Mouse (Mus musculus) liver, adult 2 months (tissue): ENCODE measurements at regions not wholly inside any gene's neighbourhood (a gene's known extent, or its start where the extent isn't known, plus 50 kb on each side); places are given as distances from the start of the nearest gene placed in this dataset.
"Not testable (repeated sequence)": the region's sequence is repeated elsewhere in the genome, so short reads cannot be mapped to it uniquely, and the experiment has no call there.

Experiments used
- DNase-seq: peaks from one replicate; pipeline ENCODE4 v3.0.0-alpha.2; 2011; ENCODE audit warnings: low read depth, low spot score; ENCODE audit errors: extremely low read depth
- H3K27ac ChIP-seq: fragments of 200-500 bp; replicated peaks from 2 replicates; pipeline ENCODE4 v1.5.1; 2012; ENCODE audit warnings: low read depth, mild to moderate bottlenecking, control low read depth, inconsistent platforms, low read length; ENCODE audit not compliant: insufficient read depth
- H3K27me3 ChIP-seq: fragments of 200-500 bp; 2 replicates; pipeline ENCODE4 v1.6.1; 2012; ENCODE audit warnings: mild to moderate bottlenecking, moderate library complexity, low read length, inconsistent platforms; ENCODE audit not compliant: control insufficient read depth, insufficient read depth
- H3K36me3 ChIP-seq: fragments of 200-500 bp; 2 replicates; pipeline ENCODE4 v1.6.1; 2012; ENCODE audit warnings: low read length, inconsistent platforms; ENCODE audit not compliant: control insufficient read depth, insufficient read depth
- H3K4me1 ChIP-seq: fragments of 200-500 bp; 2 replicates; pipeline ENCODE4 v1.6.1; 2011; ENCODE audit warnings: low read length; ENCODE audit not compliant: control insufficient read depth, insufficient read depth
- H3K4me3 ChIP-seq: fragments of 200-500 bp; 2 replicates; pipeline ENCODE4 v1.5.1; 2011; ENCODE audit warnings: low read depth, mild to moderate bottlenecking, control low read depth, low read length, moderate library complexity; ENCODE audit not compliant: insufficient read depth
- H3K79me2 ChIP-seq: fragments of 200-500 bp; 2 replicates; pipeline ENCODE4 v1.6.1; 2012; ENCODE audit warnings: inconsistent platforms, mild to moderate bottlenecking, low read length, moderate library complexity; ENCODE audit not compliant: control insufficient read depth, insufficient read depth
- H3K9ac ChIP-seq: fragments of 200-500 bp; 2 replicates; pipeline ENCODE4 v1.6.1; 2012; ENCODE audit warnings: low read depth, mild to moderate bottlenecking, control low read depth, inconsistent platforms, low read length
- CTCF ChIP-seq: fragments of 200-500 bp; IDR thresholded peaks from 2 replicates; pipeline ENCODE4 v1.5.1; 2011; ENCODE audit warnings: low read depth, low read length, control low read depth
- POLR2A ChIP-seq: fragments of 200-500 bp; IDR thresholded peaks from 2 replicates; pipeline ENCODE4 v1.6.1; 2011; ENCODE audit warnings: low read length, control low read depth; ENCODE audit not compliant: insufficient read depth; ENCODE audit errors: extremely low read depth
- WGBS: fragments of 180-500 bp; shearing (Covaris S2); methylation state at CpG from one replicate; pipeline ENCODE4 v1.1.7; 2018; 5-methylcytosine and 5-hydroxymethylcytosine counted together

- no peak overlapping the region for H3K4me3 ChIP-seq
- H3K4me1 ChIP-seq: no peaks in the 10 kb centered on the region
- H3K27me3 ChIP-seq: no peaks in the 10 kb centered on the region
- H3K27ac ChIP-seq: no peak overlapping the region
- no peak for TF ChIP-seq CTCF
- no peak for TF ChIP-seq POLR2A
- no peaks in the 10 kb centered on the region for H3K36me3 ChIP-seq
- DNase-seq: no peak
- H3K79me2 ChIP-seq: no peaks in the 10 kb centered on the region
- H3K9ac ChIP-seq: no peak overlapping the region
These were observed 199.9 kb upstream of the Cadps start for GRCm38 (mm10) chr14:13022744-13023143.

- Histone ChIP-seq H3K27ac (no peak overlapping the region), H3K9ac (no peak overlapping the region), H3K4me1 (no peaks in the 10 kb centered on the region), H3K27me3 (no peaks in the 10 kb centered on the region), H3K36me3 (no peaks in the 10 kb centered on the region), H3K79me2 (no peaks in the 10 kb centered on the region), H3K4me3 (no peak overlapping the region)
- no peak for DNase-seq
- TF ChIP-seq CTCF (no peak), POLR2A (no peak)
- WGBS: 49% methylated on average over 3 of the region's 3 CpGs
These were observed 188.2 kb upstream of the Cadps start for GRCm38 (mm10) chr14:13011099-13011498.

GRCm38 (mm10) chr14:13000997-13001699, 178.3 kb upstream of the Cadps start:
- no peaks in the 10 kb centered on the region for H3K36me3 ChIP-seq
- TF ChIP-seq POLR2A (no peak), CTCF (no peak)
- H3K27ac ChIP-seq: no peak overlapping the region
- no peaks in the 10 kb centered on the region for H3K27me3 ChIP-seq
- DNase-seq: no peak
- no peak overlapping the region for H3K9ac ChIP-seq
- no peaks in the 10 kb centered on the region for H3K79me2 ChIP-seq
- no peaks in the 10 kb centered on the region for H3K4me1 ChIP-seq
- no peak overlapping the region for H3K4me3 ChIP-seq
- WGBS: 88% methylated on average over 1 of the region's 1 CpGs

GRCm38 (mm10) chr14:12979416-12979815, 156.5 kb upstream of the Cadps start:
- TF ChIP-seq CTCF: no peak
- no peak for TF ChIP-seq POLR2A
- Histone ChIP-seq H3K27ac (no peak overlapping the region), H3K4me3 (no peak overlapping the region), H3K36me3 (no peaks in the 10 kb centered on the region), H3K9ac (no peak overlapping the region), H3K27me3 (no peaks in the 10 kb centered on the region), H3K79me2 (no peaks in the 10 kb centered on the region), H3K4me1 (no peaks in the 10 kb centered on the region)
- no peak for DNase-seq

GRCm38 (mm10) chr14:12966441-12966840, 143.6 kb upstream of the Cadps start:
- H3K79me2 ChIP-seq: no peaks in the 10 kb centered on the region
- no peaks in the 10 kb centered on the region for H3K36me3 ChIP-seq
- WGBS: 29% methylated on average over 1 of the region's 1 CpGs
- H3K4me3 ChIP-seq: no peak overlapping the region
- no peak for DNase-seq
- TF ChIP-seq CTCF: no peak
- no peak for TF ChIP-seq POLR2A
- H3K4me1 ChIP-seq: no peaks in the 10 kb centered on the region
- no peaks in the 10 kb centered on the region for H3K27me3 ChIP-seq
- H3K27ac ChIP-seq: no peak overlapping the region
- no peak overlapping the region for H3K9ac ChIP-seq

GRCm38 (mm10) chr14:12957896-12958295, 135.0 kb upstream of the Cadps start:
- DNase-seq, H3K4me3 ChIP-seq, H3K9ac ChIP-seq, H3K27ac ChIP-seq, H3K36me3 ChIP-seq, H3K27me3 ChIP-seq, H3K4me1 ChIP-seq, H3K79me2 ChIP-seq: not testable (repeated sequence)
- 62% methylated on average over 2 of the region's 2 CpGs for WGBS
